Mouse (Mus musculus) neural tube, embryonic 15.5 days (tissue): ENCODE results near the gene Gas6. TPM values are rescaled to one million over a fixed set of nuclear protein-coding genes. Genes with fewer than 3 reads are reported as not detected.
A peak's percentile ranks its signal among the peaks of the same experiment; 100 is the strongest.

ENCODE experiments used
- ATAC-seq: fragments of 200-750 bp; cut with Nextera tagmentation; 2 replicates; pipeline ENCODE4 v1.8.0; 2017; ENCODE audit warnings: mild to moderate bottlenecking, moderate TSS enrichment, moderate library complexity; ENCODE audit not compliant: low FRiP score
- H3K27ac ChIP-seq: fragments of 300-500 bp; sonication (generic); replicated peaks from 2 replicates; pipeline ENCODE4 v1.5.1; 2015; ENCODE audit warnings: mild to moderate bottlenecking, inconsistent platforms
- H3K27me3 ChIP-seq: fragments of 300-500 bp; sonication (generic); replicated peaks from 2 replicates; pipeline ENCODE4 v1.6.1; 2015; ENCODE audit warnings: inconsistent platforms
- H3K36me3 ChIP-seq: fragments of 300-500 bp; sonication (generic); 2 replicates; pipeline ENCODE4 v1.6.1; 2015; ENCODE audit warnings: inconsistent platforms
- H3K4me1 ChIP-seq: fragments of 300-500 bp; sonication (generic); 2 replicates; pipeline ENCODE4 v1.6.1; 2015; ENCODE audit warnings: inconsistent platforms
- H3K4me2 ChIP-seq: fragments of 300-500 bp; sonication (generic); 2 replicates; pipeline ENCODE4 v1.6.1; 2015; ENCODE audit warnings: inconsistent platforms, mild to moderate bottlenecking, moderate library complexity
- H3K4me3 ChIP-seq: fragments of 300-500 bp; sonication (generic); replicated peaks from 2 replicates; pipeline ENCODE4 v1.5.1; 2015; ENCODE audit warnings: mild to moderate bottlenecking, inconsistent platforms
- H3K9ac ChIP-seq: fragments of 300-500 bp; sonication (generic); replicated peaks from 2 replicates; pipeline ENCODE4 v1.6.1; 2015; ENCODE audit warnings: mild to moderate bottlenecking, inconsistent platforms
- H3K9me3 ChIP-seq: fragments of 300-500 bp; sonication (generic); replicated peaks from 2 replicates; pipeline ENCODE4 v1.6.1; 2016; ENCODE audit warnings: inconsistent platforms
- WGBS: fragments of 180-500 bp; shearing (Covaris S2); methylation state at CpG from one replicate; pipeline ENCODE4 v1.1.7; 2015; ENCODE audit warnings: mixed read lengths; 5-methylcytosine and 5-hydroxymethylcytosine counted together
- polyA plus RNA-seq: library from polyadenylated mRNA; unstranded; fragments of >200 nt; fragmentation: Nextera tagmentation; extraction: Ambion mirVana; gene quantifications from 2 replicates; pipeline ENCODE4 v1.2.1, GENCODE M21; 2015

The Gas6 gene
- polyA plus RNA-seq, 1 experiment from 2014 or later = 59.1 TPM

GRCm38 (mm10) chr8:13455295-13455694 lies 39.0 kb downstream of the Gas6 start:
- WGBS = 37% methylated on average over 2 of the region's 2 CpGs
- no peak overlapping the region for H3K4me2 ChIP-seq
- no peaks in the 10 kb centered on the region for H3K27me3 ChIP-seq
- no peaks in the 10 kb centered on the region for H3K9me3 ChIP-seq
- no peak overlapping the region for H3K9ac ChIP-seq
- no peaks in the 10 kb centered on the region for H3K36me3 ChIP-seq
- peak; percentile 65; the same call in 1 of the 2 replicates for ATAC-seq
- H3K27ac ChIP-seq = no peak overlapping the region
- peaks cover 14% of the 10 kb centered on the region for H3K4me1 ChIP-seq
- H3K4me3 ChIP-seq = no peak overlapping the region

- no peak overlapping the region for H3K9ac ChIP-seq
- no peaks in the 10 kb centered on the region for H3K36me3 ChIP-seq
- H3K27me3 ChIP-seq = no peaks in the 10 kb centered on the region
- no peak overlapping the region for H3K4me3 ChIP-seq
- H3K9me3 ChIP-seq = no peaks in the 10 kb centered on the region
- 0 out of 2 replicates have a peak overlapping the region, but pooled peaks have one; percentile 23 for H3K27ac ChIP-seq
- ATAC-seq = peak; percentile 78
- H3K4me2 ChIP-seq = no peak overlapping the region
- peaks cover 14% of the 10 kb centered on the region for H3K4me1 ChIP-seq
- 50% methylated on average over 8 of the region's 8 CpGs for WGBS
Measured at GRCm38 (mm10) chr8:13454341-13455113, 39.8 kb downstream of the Gas6 start.

DNA sequence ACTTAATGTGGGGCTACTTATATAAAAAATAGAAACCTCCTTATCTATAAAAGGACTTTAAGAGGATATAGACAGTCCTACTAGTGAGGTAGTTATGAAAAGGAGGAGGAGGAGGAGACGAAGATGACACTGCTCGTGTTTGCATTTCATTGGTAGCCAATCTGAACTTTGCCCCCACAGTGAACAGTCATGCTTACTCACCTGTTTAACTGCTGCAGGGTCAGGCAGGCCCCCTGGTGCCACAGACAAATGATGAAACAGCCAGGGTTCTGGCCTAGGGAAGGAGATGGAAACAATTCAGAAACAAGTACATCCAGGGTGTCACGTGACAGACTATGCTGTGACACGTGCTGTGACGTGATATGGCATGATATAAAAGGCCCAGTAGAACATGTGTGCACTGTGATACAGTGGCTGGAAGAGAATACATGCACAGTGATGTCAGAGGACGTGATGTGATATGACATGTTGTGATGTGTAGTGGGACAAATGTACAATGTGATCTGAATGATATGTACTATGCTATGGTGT lies 42.5 kb downstream of the Gas6 start:
- ATAC-seq = no peak
- Histone ChIP-seq H3K4me1 (peaks cover 14% of the 10 kb centered on the region), H3K9ac (no peak overlapping the region), H3K4me3 (no peak overlapping the region), H3K9me3 (no peaks in the 10 kb centered on the region), H3K27me3 (no peaks in the 10 kb centered on the region), H3K4me2 (no peak overlapping the region), H3K36me3 (no peaks in the 10 kb centered on the region), H3K27ac (no peak overlapping the region)
- WGBS = 77% methylated on average over 6 of the region's 6 CpGs

DNA sequence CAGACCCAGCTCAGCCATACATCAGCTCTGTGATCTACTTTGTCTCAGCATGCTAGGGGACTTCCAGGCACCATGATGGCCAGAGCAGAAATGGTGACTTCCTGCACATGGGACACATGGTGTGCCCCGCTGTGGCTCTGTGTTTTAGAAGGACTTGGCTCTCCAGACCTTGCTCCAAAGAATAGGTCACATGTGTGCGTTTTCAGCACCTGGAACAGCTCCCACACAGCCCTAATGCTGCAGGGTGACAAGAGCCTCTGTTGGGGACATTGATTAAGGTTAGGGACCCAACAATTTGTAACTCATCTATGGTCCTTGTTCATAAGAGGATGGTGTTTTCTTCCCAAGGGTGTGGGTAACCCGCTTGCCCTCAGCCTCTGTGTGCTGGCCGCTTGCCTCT lies 46.1 kb downstream of the Gas6 start:
- H3K4me1 ChIP-seq = no peaks in the 10 kb centered on the region
- H3K9me3 ChIP-seq = no peaks in the 10 kb centered on the region
- no peaks in the 10 kb centered on the region for H3K36me3 ChIP-seq
- H3K4me2 ChIP-seq = no peak overlapping the region
- 57% methylated on average over 4 of the region's 4 CpGs for WGBS
- no peaks in the 10 kb centered on the region for H3K27me3 ChIP-seq
- no peak overlapping the region for H3K9ac ChIP-seq
- H3K4me3 ChIP-seq = no peak overlapping the region
- no peak for ATAC-seq
- no peak overlapping the region for H3K27ac ChIP-seq

GRCm38 (mm10) chr8:13446456-13446855 lies 47.8 kb downstream of the Gas6 start:
- Histone ChIP-seq H3K36me3 (no peaks in the 10 kb centered on the region), H3K9me3 (no peaks in the 10 kb centered on the region), H3K4me2 (no peak overlapping the region), H3K27ac (no peak overlapping the region), H3K4me3 (no peak overlapping the region), H3K27me3 (no peaks in the 10 kb centered on the region), H3K4me1 (no peaks in the 10 kb centered on the region), H3K9ac (no peak overlapping the region)
- WGBS = 91% methylated on average over 6 of the region's 6 CpGs
- ATAC-seq = no peak

GRCm38 (mm10) chr8:13442152-13442551 lies 52.1 kb downstream of the Gas6 start:
- ATAC-seq = no peak
- WGBS = 95% methylated on average over 2 of the region's 2 CpGs
- no peaks in the 10 kb centered on the region for H3K9me3 ChIP-seq
- H3K9ac ChIP-seq = no peak overlapping the region
- no peak overlapping the region for H3K27ac ChIP-seq
- no peak overlapping the region for H3K4me3 ChIP-seq
- no peak overlapping the region for H3K4me2 ChIP-seq
- no peaks in the 10 kb centered on the region for H3K4me1 ChIP-seq
- H3K27me3 ChIP-seq = peaks cover 3% of the 10 kb centered on the region; the same call in 1 of the 2 replicates
- H3K36me3 ChIP-seq = no peaks in the 10 kb centered on the region

DNA sequence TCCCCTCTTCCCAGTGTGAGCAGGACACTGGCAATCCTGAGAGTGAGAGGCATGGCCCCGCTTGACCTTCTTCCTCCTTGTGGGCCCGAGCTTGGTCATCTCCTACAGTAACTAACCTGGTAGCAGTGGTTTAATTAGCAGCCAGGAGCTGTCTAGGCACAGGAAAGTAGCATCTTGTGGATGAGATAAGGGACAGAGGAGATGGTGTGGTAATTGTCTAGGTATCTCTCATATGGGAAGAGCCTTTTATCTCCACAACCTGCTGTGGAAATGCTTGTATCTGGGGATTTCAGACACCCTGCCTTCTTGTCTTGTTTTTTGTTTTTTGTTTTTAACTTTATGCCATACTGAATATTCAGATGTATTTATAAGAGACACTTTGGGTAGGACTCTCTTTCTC lies 56.8 kb downstream of the Gas6 start:
- Histone ChIP-seq H3K9me3 (no peaks in the 10 kb centered on the region), H3K27me3 (peaks cover 36% of the 10 kb centered on the region), H3K27ac (no peak overlapping the region), H3K4me2 (no peak overlapping the region), H3K36me3 (no peaks in the 10 kb centered on the region), H3K4me1 (peaks cover 8% of the 10 kb centered on the region; the same call in 1 of the 2 replicates), H3K9ac (no peak overlapping the region), H3K4me3 (no peak overlapping the region)
- no peak for ATAC-seq
- 89% methylated on average over 2 of the region's 2 CpGs for WGBS

DNA sequence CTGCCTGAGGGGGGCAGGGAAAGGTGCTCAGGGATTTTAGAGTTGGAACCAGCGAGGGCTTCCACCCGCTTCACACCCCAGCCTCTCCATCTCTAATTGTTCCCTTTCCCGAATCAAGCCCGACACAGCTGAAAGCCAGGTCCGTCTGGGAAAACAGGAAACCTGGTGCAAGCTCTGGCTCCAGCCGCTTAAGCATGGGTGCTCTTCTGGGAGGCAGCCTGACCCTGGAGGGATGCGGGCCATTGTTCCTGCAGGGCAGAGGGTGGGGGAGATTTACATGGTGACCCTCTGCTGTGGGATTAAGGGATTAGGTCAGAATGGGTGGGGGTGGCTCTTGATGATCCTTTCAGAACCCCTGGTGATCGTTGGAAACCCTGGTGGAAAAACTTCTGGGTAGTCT lies 58.2 kb downstream of the Gas6 start:
- Histone ChIP-seq H3K4me1 (peaks cover 8% of the 10 kb centered on the region; the same call in 1 of the 2 replicates), H3K36me3 (no peaks in the 10 kb centered on the region), H3K27ac (no peak overlapping the region), H3K4me3 (no peak overlapping the region), H3K9me3 (no peaks in the 10 kb centered on the region), H3K4me2 (no peak overlapping the region), H3K27me3 (peaks cover 36% of the 10 kb centered on the region), H3K9ac (no peak overlapping the region)
- 19% methylated on average over 8 of the region's 8 CpGs for WGBS
- ATAC-seq = no peak

GRCm38 (mm10) chr8:13434889-13435288 lies 59.4 kb downstream of the Gas6 start, which contains the start of gene Tmem255b:
Tmem255b (plus strand) TSS chr8:13435189.
- WGBS = 16% methylated on average over 10 of the region's 10 CpGs
- Histone ChIP-seq H3K4me1 (peaks cover 11% of the 10 kb centered on the region; the same call in 1 of the 2 replicates), H3K4me3 (0 out of 2 replicates have a peak within 1 kb of the TSS, but pooled peaks have one; percentile 8), H3K36me3 (no peaks in the 10 kb centered on the region), H3K9me3 (no peaks in the 10 kb centered on the region), H3K27ac (no peak within 1 kb of the TSS), H3K9ac (no peak within 1 kb of the TSS), H3K4me2 (peak within 1 kb of the TSS; percentile 20), H3K27me3 (peaks cover 36% of the 10 kb centered on the region)
- ATAC-seq = no peak

DNA sequence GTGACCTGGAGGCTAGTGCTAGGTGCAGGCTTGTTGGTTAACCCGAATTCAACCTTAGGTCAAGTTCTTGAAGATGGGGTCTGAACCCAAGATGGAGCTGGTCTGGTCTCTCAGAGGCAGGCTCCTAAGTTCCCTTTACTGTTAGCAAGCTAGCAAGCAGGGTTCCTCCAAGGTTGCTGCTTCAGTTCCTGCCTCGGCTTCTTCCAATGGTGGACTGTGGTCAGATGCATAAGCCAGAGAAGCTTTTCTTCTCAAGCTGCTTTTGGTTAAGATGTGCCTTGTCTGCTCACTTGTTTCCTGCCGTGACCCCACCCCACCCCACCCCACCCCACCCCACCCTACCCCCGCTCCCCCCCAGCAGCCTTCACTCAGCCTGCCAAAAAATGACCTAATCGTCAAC lies 61.2 kb downstream of the Gas6 start:
- H3K27me3 ChIP-seq = peaks cover 36% of the 10 kb centered on the region
- H3K4me1 ChIP-seq = peaks cover 11% of the 10 kb centered on the region; the same call in 1 of the 2 replicates
- no peak overlapping the region for H3K4me2 ChIP-seq
- H3K4me3 ChIP-seq = no peak overlapping the region
- no peaks in the 10 kb centered on the region for H3K36me3 ChIP-seq
- no peak for ATAC-seq
- no peak overlapping the region for H3K9ac ChIP-seq
- H3K9me3 ChIP-seq = no peaks in the 10 kb centered on the region
- no peak overlapping the region for H3K27ac ChIP-seq
- WGBS = 95% methylated on average over 5 of the region's 5 CpGs

DNA sequence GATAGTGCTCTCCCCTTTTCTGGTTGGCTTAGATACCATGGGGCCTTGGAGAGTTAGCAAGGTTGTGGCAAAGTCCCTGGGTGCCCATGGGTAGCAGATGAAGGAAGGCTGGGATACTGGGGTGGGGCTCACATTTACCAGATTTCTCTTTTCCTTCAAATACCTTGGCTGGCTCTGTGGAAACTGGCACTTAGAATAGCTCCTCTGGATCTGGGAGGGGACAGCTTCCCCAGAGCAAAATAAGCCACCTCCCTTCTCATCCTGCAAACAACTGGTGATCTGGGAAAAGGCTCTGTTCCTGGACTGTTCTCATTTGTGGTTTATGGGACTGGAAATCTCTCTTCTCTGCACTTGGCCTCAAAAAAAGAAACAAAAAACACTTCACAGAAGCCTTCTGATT lies 63.4 kb downstream of the Gas6 start:
- Histone ChIP-seq H3K4me3 (no peak overlapping the region), H3K27me3 (peaks cover 21% of the 10 kb centered on the region), H3K4me2 (no peak overlapping the region), H3K36me3 (no peaks in the 10 kb centered on the region), H3K27ac (no peak overlapping the region), H3K4me1 (peaks cover 11% of the 10 kb centered on the region; the same call in 1 of the 2 replicates), H3K9me3 (no peaks in the 10 kb centered on the region), H3K9ac (no peak overlapping the region)
- no peak for ATAC-seq

DNA sequence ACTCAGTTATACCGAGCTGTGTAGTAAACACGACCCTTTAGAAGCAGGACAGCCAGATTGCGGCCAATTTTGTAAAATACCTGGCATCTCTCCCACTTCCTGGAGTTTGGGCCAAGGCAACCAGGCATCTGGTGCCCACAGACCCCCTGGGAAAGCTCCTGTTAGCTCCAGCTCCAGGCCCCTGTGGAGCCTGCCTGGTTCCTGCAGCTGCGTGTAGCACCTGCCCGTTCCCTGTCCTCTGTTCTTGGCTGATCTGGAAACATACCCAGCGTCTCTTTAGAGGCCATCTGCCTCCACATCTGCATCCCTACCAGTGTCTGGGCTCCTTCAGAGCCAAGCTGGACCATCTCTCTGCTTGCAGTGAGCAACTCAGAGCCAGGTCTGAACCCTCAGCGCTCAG lies 63.9 kb downstream of the Gas6 start:
- no peak for ATAC-seq

More for the DNA sequence above, 63.9 kb downstream of the Gas6 start:
- WGBS = 73% methylated on average over 7 of the region's 7 CpGs
- Histone ChIP-seq H3K9me3 (no peaks in the 10 kb centered on the region), H3K4me2 (no peak overlapping the region), H3K9ac (no peak overlapping the region), H3K4me3 (no peak overlapping the region), H3K27ac (no peak overlapping the region), H3K27me3 (peaks cover 17% of the 10 kb centered on the region), H3K4me1 (peaks cover 8% of the 10 kb centered on the region; the same call in 1 of the 2 replicates), H3K36me3 (no peaks in the 10 kb centered on the region)
